In genomic region chr6:50549051-50549450, GRCm38 (mm10) we compare ENCODE assay signal across 16 mouse cellular contexts. TPM values are rescaled to one million over a fixed set of nuclear protein-coding genes. Genes with fewer than 3 reads are reported as not detected.
DNase-seq lines count a peak whose midpoint lies in the region; ATAC-seq lines count a peak whose summit lies in the region.
"Had no signal": no experiment of that assay in that cellular context is flagged by ENCODE, and none has a peak within 500 bp of the region (broad histone marks: within the 10 kb centered on the region; RNA-seq: fewer than 3 reads in every experiment).

No protein-coding gene starts in this region.

- peak; percentile 93 for ATAC-seq in frontal cortex, adult (ENCODE audit: low TSS enrichment)
- ATAC-seq: forebrain, embryonic 13.5 days; hindbrain, embryonic 16.5 days; inflammation-experienced regulatory T-cells, adult 6 months had no signal

- no peak for DNase-seq in frontal cortex, postnatal 14 days (ENCODE audit: low spot score in 2 of 2)
- DNase-seq in left cerebral cortex, adult 9 months (ENCODE audit: low spot score in 2 of 2): peak; percentile 39 to 47
- no peak for DNase-seq in left cerebral cortex, adult 8-10 months (ENCODE audit: low spot score in 2 of 2)
- peak; percentile 5 for DNase-seq in testis, postnatal 10 days (ENCODE audit: low spot score)
- no peak for DNase-seq in testis, postnatal 14 days (ENCODE audit: low spot score)
- peak; percentile 74 for DNase-seq in telencephalon, adult 2 months (ENCODE audit: low read depth, low spot score)
- no peak for DNase-seq in kidney, adult 18-20 months
- DNase-seq: adrenal gland, postnatal 14 days; cerebellum, adult 18-20 months; cerebellum, adult 9-11 months; gastrocnemius, postnatal 14 days; heart, postnatal 36 days had no signal

RNA-seq across cellular contexts. Expression of gene Cycs, which starts 17.3 kb away (rescaled TPM):
- total RNA-seq in left cerebral cortex, adult 8-10 months (2022): 10 to 100 TPM; 38.1 to 47.2 (median 40.6) TPM

RNA-seq across cellular contexts. Expression of gene 4921507P07Rik, which starts 47.4 kb away (rescaled TPM):
- total RNA-seq in left cerebral cortex, adult 8-10 months (2022): under 1 TPM; 0.30 to 0.79 (median 0.64) TPM

Comparison
In these comparisons a context has a peak if more than half of its experiments do, and no peak if none do; other contexts are left out.
1. DNase-seq: peak in left cerebral cortex, adult 9 months (2 of 2), testis, postnatal 10 days (single experiment) and telencephalon, adult 2 months (single experiment); none in frontal cortex, postnatal 14 days (0 of 2), left cerebral cortex, adult 8-10 months (0 of 2), testis, postnatal 14 days (single experiment) and kidney, adult 18-20 months (single experiment).